Mouse (Mus musculus) neural tube, embryonic 11.5 days (tissue): Measurements from ENCODE around the gene Slc35f3. TPM values are rescaled to one million over a fixed set of nuclear protein-coding genes. Genes with fewer than 3 reads are reported as not detected.

Experiments used
- ATAC-seq: fragments of 200-750 bp; cut with Nextera tagmentation; 2 replicates; pipeline ENCODE4 v1.8.0; 2017; ENCODE audit warnings: moderate number of reproducible peaks, mild to moderate bottlenecking, moderate TSS enrichment, moderate library complexity; ENCODE audit not compliant: insufficient read depth, low FRiP score, low TSS enrichment
- DNase-seq: peaks from one replicate; pipeline ENCODE4 v3.0.0-alpha.2; 2015; ENCODE audit warnings: low spot score
- H3K27ac ChIP-seq: fragments of 300-500 bp; sonication (generic); 2 replicates; pipeline ENCODE4 v1.5.1; 2014; ENCODE audit warnings: low read depth, mild to moderate bottlenecking, low read length
- H3K27me3 ChIP-seq: fragments of 300-500 bp; sonication (generic); 2 replicates; pipeline ENCODE4 v1.6.1; 2014; ENCODE audit warnings: mild to moderate bottlenecking, low read length, mixed read lengths; ENCODE audit not compliant: control insufficient read depth, insufficient read depth
- H3K36me3 ChIP-seq: fragments of 300-500 bp; sonication (generic); 2 replicates; pipeline ENCODE4 v1.6.1; 2014; ENCODE audit warnings: mild to moderate bottlenecking, low read length, moderate library complexity, mixed read lengths; ENCODE audit not compliant: control insufficient read depth, insufficient read depth
- H3K4me1 ChIP-seq: fragments of 300-500 bp; sonication (generic); 2 replicates; pipeline ENCODE4 v1.6.1; 2014; ENCODE audit warnings: low read length, mixed read lengths; ENCODE audit not compliant: control insufficient read depth, insufficient read depth
- H3K4me2 ChIP-seq: fragments of 300-500 bp; sonication (generic); 2 replicates; pipeline ENCODE4 v1.6.1; 2014; ENCODE audit warnings: low read depth, mild to moderate bottlenecking, moderate library complexity
- H3K4me3 ChIP-seq: fragments of 300-500 bp; sonication (generic); 2 replicates; pipeline ENCODE4 v1.5.1; 2014; ENCODE audit warnings: low read depth, low read length
- H3K9ac ChIP-seq: fragments of 300-500 bp; sonication (generic); 2 replicates; pipeline ENCODE4 v1.6.1; 2014; ENCODE audit warnings: mild to moderate bottlenecking, low read length
- H3K9me3 ChIP-seq: fragments of 300-500 bp; sonication (generic); 2 replicates; pipeline ENCODE4 v1.6.1; 2016; ENCODE audit warnings: low read length; ENCODE audit not compliant: control insufficient read depth
- WGBS: fragments of 180-500 bp; shearing (Covaris S2); extraction: QIAGEN DNeasy Blood & Tissue Kit; methylation state at CpG from one replicate; pipeline ENCODE4 v1.1.7; 2014; 5-methylcytosine and 5-hydroxymethylcytosine counted together
- polyA plus RNA-seq: library from polyadenylated mRNA; unstranded; fragments of >200 nt; fragmentation: Nextera tagmentation; extraction: Ambion mirVana; gene quantifications from 2 replicates; pipeline ENCODE4 v1.2.1, GENCODE M21; 2014

The Slc35f3 gene
- polyA plus RNA-seq, 1 experiment from 2014 or later, result 0.09 TPM

- no peak overlapping the region for H3K9ac ChIP-seq
- H3K4me2 ChIP-seq, result no peak overlapping the region
- 86% methylated on average over 9 of the region's 9 CpGs for WGBS
- DNase-seq (no peak), ATAC-seq (no peak)
- no peak overlapping the region for H3K27ac ChIP-seq
- no peaks in the 10 kb centered on the region for H3K9me3 ChIP-seq
- no peaks in the 10 kb centered on the region for H3K36me3 ChIP-seq
- no peaks in the 10 kb centered on the region for H3K27me3 ChIP-seq
- H3K4me3 ChIP-seq, result no peak overlapping the region
- H3K4me1 ChIP-seq, result no peaks in the 10 kb centered on the region
Measured at GRCm38 (mm10) chr8:126307164-126307563, 8.8 kb downstream of the Slc35f3 start.

GRCm38 (mm10) chr8:126309015-126309414, 10.7 kb downstream of the Slc35f3 start:
- H3K4me2 ChIP-seq, result no peak overlapping the region
- no peak overlapping the region for H3K9ac ChIP-seq
- no peaks in the 10 kb centered on the region for H3K4me1 ChIP-seq
- DNase-seq, result no peak
- ATAC-seq, result no peak
- H3K4me3 ChIP-seq, result no peak overlapping the region
- H3K36me3 ChIP-seq, result no peaks in the 10 kb centered on the region
- no peak overlapping the region for H3K27ac ChIP-seq
- no peaks in the 10 kb centered on the region for H3K27me3 ChIP-seq
- H3K9me3 ChIP-seq, result no peaks in the 10 kb centered on the region
- WGBS, result 31% methylated on average over 1 of the region's 1 CpGs

GRCm38 (mm10) chr8:126324931-126325330, 26.6 kb downstream of the Slc35f3 start:
- ATAC-seq, result no peak
- Histone ChIP-seq H3K36me3 (no peaks in the 10 kb centered on the region), H3K27ac (no peak overlapping the region), H3K9me3 (no peaks in the 10 kb centered on the region), H3K9ac (no peak overlapping the region), H3K4me2 (no peak overlapping the region), H3K4me3 (no peak overlapping the region), H3K4me1 (no peaks in the 10 kb centered on the region), H3K27me3 (no peaks in the 10 kb centered on the region)
- no peak for DNase-seq
- 77% methylated on average over 2 of the region's 2 CpGs for WGBS

- WGBS, result 85% methylated on average over 1 of the region's 1 CpGs
Measured at GRCm38 (mm10) chr8:126326136-126326535, 27.8 kb downstream of the Slc35f3 start.

GRCm38 (mm10) chr8:126326731-126327130, 28.4 kb downstream of the Slc35f3 start:
- DNase-seq, result no peak
- Histone ChIP-seq H3K9ac (no peak overlapping the region), H3K27ac (no peak overlapping the region), H3K4me2 (no peak overlapping the region), H3K9me3 (no peaks in the 10 kb centered on the region), H3K4me1 (no peaks in the 10 kb centered on the region), H3K36me3 (no peaks in the 10 kb centered on the region), H3K4me3 (no peak overlapping the region), H3K27me3 (no peaks in the 10 kb centered on the region)
- 76% methylated on average over 8 of the region's 8 CpGs for WGBS
- no peak for ATAC-seq

More at GRCm38 (mm10) chr8:126326136-126326535, 27.8 kb downstream of the Slc35f3 start:
- Histone ChIP-seq H3K27me3 (no peaks in the 10 kb centered on the region), H3K9ac (no peak overlapping the region), H3K4me2 (no peak overlapping the region), H3K4me3 (no peak overlapping the region), H3K36me3 (no peaks in the 10 kb centered on the region), H3K27ac (no peak overlapping the region), H3K9me3 (no peaks in the 10 kb centered on the region), H3K4me1 (no peaks in the 10 kb centered on the region)
- ATAC-seq, result no peak
- no peak for DNase-seq

- H3K36me3 ChIP-seq, result no peaks in the 10 kb centered on the region
- no peak overlapping the region for H3K27ac ChIP-seq
- no peaks in the 10 kb centered on the region for H3K27me3 ChIP-seq
- ATAC-seq, result no peak
- no peak overlapping the region for H3K4me2 ChIP-seq
- H3K4me3 ChIP-seq, result no peak overlapping the region
- peak; percentile 25 for DNase-seq
- H3K9ac ChIP-seq, result no peak overlapping the region
- 68% methylated on average over 5 of the region's 5 CpGs for WGBS
- H3K4me1 ChIP-seq, result no peaks in the 10 kb centered on the region
- H3K9me3 ChIP-seq, result no peaks in the 10 kb centered on the region
Measured at GRCm38 (mm10) chr8:126327786-126328185, 29.4 kb downstream of the Slc35f3 start.

GRCm38 (mm10) chr8:126338864-126339263, 40.5 kb downstream of the Slc35f3 start:
- Histone ChIP-seq H3K9me3 (no peaks in the 10 kb centered on the region), H3K4me1 (no peaks in the 10 kb centered on the region), H3K27ac (no peak overlapping the region), H3K36me3 (no peaks in the 10 kb centered on the region), H3K4me3 (no peak overlapping the region), H3K27me3 (no peaks in the 10 kb centered on the region), H3K9ac (no peak overlapping the region), H3K4me2 (no peak overlapping the region)
- no peak for DNase-seq
- ATAC-seq, result no peak
- WGBS, result 69% methylated on average over 2 of the region's 3 CpGs

- DNase-seq, result no peak
- no peak overlapping the region for H3K27ac ChIP-seq
- H3K4me1 ChIP-seq, result no peaks in the 10 kb centered on the region
- no peak overlapping the region for H3K4me3 ChIP-seq
- ATAC-seq, result no peak
- H3K27me3 ChIP-seq, result no peaks in the 10 kb centered on the region
- H3K9ac ChIP-seq, result no peak overlapping the region
- no peak overlapping the region for H3K4me2 ChIP-seq
- H3K36me3 ChIP-seq, result no peaks in the 10 kb centered on the region
- H3K9me3 ChIP-seq, result no peaks in the 10 kb centered on the region
- 81% methylated on average over 3 of the region's 3 CpGs for WGBS
Measured at GRCm38 (mm10) chr8:126339357-126339756, 41.0 kb downstream of the Slc35f3 start.

- no peaks in the 10 kb centered on the region for H3K27me3 ChIP-seq
- H3K4me1 ChIP-seq, result no peaks in the 10 kb centered on the region
- no peaks in the 10 kb centered on the region for H3K9me3 ChIP-seq
- no peak overlapping the region for H3K27ac ChIP-seq
- DNase-seq (no peak), ATAC-seq (no peak)
- no peak overlapping the region for H3K4me3 ChIP-seq
- no peak overlapping the region for H3K9ac ChIP-seq
- 76% methylated on average over 1 of the region's 1 CpGs for WGBS
- no peaks in the 10 kb centered on the region for H3K36me3 ChIP-seq
- H3K4me2 ChIP-seq, result no peak overlapping the region
Measured at GRCm38 (mm10) chr8:126341200-126341599, 42.8 kb downstream of the Slc35f3 start.
